Mouse (Mus musculus): ENCODE data around the gene Cacng2. TPM values are rescaled to one million over a fixed set of nuclear protein-coding genes. Genes with fewer than 3 reads are reported as not detected.

The Cacng2 gene
- polyA plus RNA-seq, 1 experiment from 2014 or later, result 0.04 TPM

DNA sequence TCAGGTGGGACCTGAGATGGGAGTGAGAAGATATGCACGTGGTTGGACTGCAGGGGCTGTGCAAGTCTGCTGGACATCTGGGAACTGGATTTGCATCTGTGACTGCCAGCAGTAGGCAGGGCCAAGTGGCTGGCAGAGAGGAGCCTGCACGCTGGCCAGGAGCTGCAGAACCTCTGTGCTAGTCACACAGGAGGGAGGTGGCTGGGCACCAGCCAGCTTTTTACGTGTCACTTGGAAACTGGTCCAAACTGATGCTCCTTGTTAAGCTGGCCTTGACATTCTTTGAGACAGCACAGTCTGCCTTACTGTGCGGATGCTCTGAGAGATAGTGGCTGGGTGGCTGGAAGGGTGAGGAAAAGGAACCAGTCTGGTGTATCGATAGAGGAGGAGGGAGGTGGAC is 131.3 kb downstream of the Cacng2 start:
- no peaks in the 10 kb centered on the region for H3K36me3 ChIP-seq
- H3K4me1 ChIP-seq, result no peaks in the 10 kb centered on the region
- H3K9me3 ChIP-seq, result no peaks in the 10 kb centered on the region
- no peak for ATAC-seq (ENCODE audit: insufficient number of reproducible peaks, low FRiP score, low TSS enrichment, low read depth)
- no peak overlapping the region for H3K9ac ChIP-seq
- H3K4me3 ChIP-seq, result no peak overlapping the region
- 65% methylated on average over 5 of the region's 5 CpGs for WGBS
- H3K27me3 ChIP-seq, result 0 out of 2 replicates have a peak, but pooled peaks cover 3% of the 10 kb centered on the region
- no peak overlapping the region for H3K27ac ChIP-seq
- H3K4me2 ChIP-seq, result no peak overlapping the region

GRCm38 (mm10) chr15:77983391-77983790 is 136.4 kb downstream of the Cacng2 start:
- Histone ChIP-seq H3K27ac (no peak overlapping the region), H3K36me3 (no peaks in the 10 kb centered on the region), H3K9me3 (no peaks in the 10 kb centered on the region), H3K4me3 (no peak overlapping the region), H3K4me2 (no peak overlapping the region), H3K9ac (no peak overlapping the region), H3K4me1 (0 out of 2 replicates have a peak, but pooled peaks cover 2% of the 10 kb centered on the region), H3K27me3 (peaks cover 10% of the 10 kb centered on the region)
- no peak for ATAC-seq (ENCODE audit: insufficient number of reproducible peaks, low FRiP score, low TSS enrichment, low read depth)
- WGBS, result 18% methylated on average over 3 of the region's 3 CpGs

DNA sequence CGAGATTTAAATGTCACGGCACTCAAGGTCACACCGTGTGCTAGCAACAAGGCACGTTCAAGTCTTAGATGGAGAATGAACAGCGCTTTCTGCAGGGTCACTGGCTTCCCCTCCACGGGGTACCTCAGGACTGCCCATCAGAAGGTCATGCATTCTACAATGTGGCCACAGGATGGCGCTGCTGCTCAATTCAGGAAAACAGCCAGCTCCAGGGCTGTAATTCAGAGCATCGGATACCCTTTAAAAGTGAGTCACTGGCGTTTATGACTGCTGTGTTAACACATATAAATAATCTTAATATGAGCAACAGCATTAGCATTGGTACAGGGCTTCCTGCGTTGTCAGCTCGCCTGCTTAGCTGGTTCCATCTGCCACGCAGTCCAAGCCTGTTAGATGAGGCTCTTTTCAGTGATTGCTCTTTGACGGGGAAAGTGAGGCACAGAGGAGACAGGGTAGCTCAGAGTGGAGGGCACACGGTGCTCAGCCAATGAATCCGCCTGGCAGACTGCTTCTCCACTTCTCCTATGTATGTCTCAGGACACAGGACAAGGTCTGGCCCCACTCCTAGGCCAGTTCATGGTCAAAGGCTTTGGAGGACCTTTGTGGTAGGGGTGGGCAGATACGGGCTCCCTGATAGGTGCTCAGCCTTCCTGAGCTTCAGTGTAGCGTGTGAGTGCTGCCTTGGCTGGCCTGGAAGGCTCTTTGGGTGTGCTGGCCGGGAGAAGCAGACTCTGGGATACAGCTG is 137.5 kb downstream of the Cacng2 start:
- Histone ChIP-seq H3K4me2 (no peak overlapping the region), H3K9ac (no peak overlapping the region), H3K27me3 (peaks cover 10% of the 10 kb centered on the region), H3K36me3 (no peaks in the 10 kb centered on the region), H3K9me3 (no peaks in the 10 kb centered on the region), H3K27ac (no peak overlapping the region), H3K4me3 (no peak overlapping the region), H3K4me1 (0 out of 2 replicates have a peak, but pooled peaks cover 2% of the 10 kb centered on the region)
- ATAC-seq (ENCODE audit: insufficient number of reproducible peaks, low FRiP score, low TSS enrichment, low read depth), result no peak
- 26% methylated on average over 18 of the region's 18 CpGs for WGBS

GRCm38 (mm10) chr15:77981181-77981680 is 138.6 kb downstream of the Cacng2 start:
- no peak for ATAC-seq (ENCODE audit: insufficient number of reproducible peaks, low FRiP score, low TSS enrichment, low read depth)
- Histone ChIP-seq H3K9me3 (no peaks in the 10 kb centered on the region), H3K27me3 (peaks cover 10% of the 10 kb centered on the region), H3K36me3 (no peaks in the 10 kb centered on the region), H3K9ac (no peak overlapping the region), H3K27ac (no peak overlapping the region), H3K4me3 (no peak overlapping the region), H3K4me1 (0 out of 2 replicates have a peak, but pooled peaks cover 2% of the 10 kb centered on the region), H3K4me2 (no peak overlapping the region)
- WGBS, result 67% methylated on average over 5 of the region's 5 CpGs

DNA sequence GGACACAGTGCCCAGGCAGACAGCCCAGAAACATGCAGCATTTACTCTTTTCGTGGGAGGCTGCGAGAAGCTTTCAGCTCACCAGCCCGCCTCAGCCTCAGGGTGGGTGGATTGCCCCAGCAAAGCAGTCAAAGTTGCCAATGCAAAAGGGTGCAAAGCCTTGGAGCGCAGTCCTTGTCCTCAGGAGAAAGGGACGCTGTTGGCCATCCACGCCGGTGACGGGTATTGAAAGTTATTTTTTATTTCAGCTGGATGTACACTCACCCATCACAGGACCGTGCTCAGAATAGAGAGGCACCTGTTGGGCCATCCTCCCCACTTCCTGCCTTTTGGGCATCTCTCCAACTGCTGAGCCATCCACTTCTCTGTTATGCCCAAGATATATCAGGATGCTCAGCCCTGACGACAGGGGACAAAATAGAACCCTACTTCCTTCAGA is 140.4 kb downstream of the Cacng2 start:
- H3K27ac ChIP-seq, result no peak overlapping the region
- no peak overlapping the region for H3K4me3 ChIP-seq
- H3K9me3 ChIP-seq, result no peaks in the 10 kb centered on the region
- 81% methylated on average over 10 of the region's 10 CpGs for WGBS
- H3K9ac ChIP-seq, result no peak overlapping the region
- ATAC-seq (ENCODE audit: insufficient number of reproducible peaks, low FRiP score, low TSS enrichment, low read depth), result no peak
- peaks cover 10% of the 10 kb centered on the region for H3K27me3 ChIP-seq
- H3K36me3 ChIP-seq, result no peaks in the 10 kb centered on the region
- 0 out of 2 replicates have a peak, but pooled peaks cover 2% of the 10 kb centered on the region for H3K4me1 ChIP-seq
- no peak overlapping the region for H3K4me2 ChIP-seq

DNA sequence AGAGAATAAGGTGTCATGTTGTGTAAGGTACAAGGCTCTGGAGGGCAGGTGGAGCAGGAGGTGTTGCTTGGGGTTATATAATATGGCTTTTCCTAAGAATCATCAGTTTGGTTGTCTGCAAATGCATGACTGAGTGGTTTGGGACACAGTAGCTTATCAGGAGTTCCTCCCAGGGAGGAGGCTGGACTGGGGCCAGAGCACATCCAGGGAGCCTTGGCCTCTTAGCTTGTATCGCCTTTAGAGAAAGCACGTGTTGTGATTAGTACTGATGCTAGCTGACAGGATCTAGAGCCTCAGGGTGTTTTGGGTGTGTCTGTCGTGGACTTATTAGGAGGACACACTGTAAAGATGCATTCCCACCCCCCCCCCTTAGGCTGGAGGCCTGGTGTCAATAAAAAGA is 142.2 kb downstream of the Cacng2 start:
- Histone ChIP-seq H3K27me3 (peaks cover 7% of the 10 kb centered on the region), H3K4me2 (no peak overlapping the region), H3K9me3 (no peaks in the 10 kb centered on the region), H3K27ac (no peak overlapping the region), H3K4me1 (0 out of 2 replicates have a peak, but pooled peaks cover 2% of the 10 kb centered on the region), H3K4me3 (no peak overlapping the region), H3K9ac (no peak overlapping the region), H3K36me3 (no peaks in the 10 kb centered on the region)
- no peak for ATAC-seq (ENCODE audit: insufficient number of reproducible peaks, low FRiP score, low TSS enrichment, low read depth)
- WGBS, result 50% methylated on average over 3 of the region's 3 CpGs

DNA sequence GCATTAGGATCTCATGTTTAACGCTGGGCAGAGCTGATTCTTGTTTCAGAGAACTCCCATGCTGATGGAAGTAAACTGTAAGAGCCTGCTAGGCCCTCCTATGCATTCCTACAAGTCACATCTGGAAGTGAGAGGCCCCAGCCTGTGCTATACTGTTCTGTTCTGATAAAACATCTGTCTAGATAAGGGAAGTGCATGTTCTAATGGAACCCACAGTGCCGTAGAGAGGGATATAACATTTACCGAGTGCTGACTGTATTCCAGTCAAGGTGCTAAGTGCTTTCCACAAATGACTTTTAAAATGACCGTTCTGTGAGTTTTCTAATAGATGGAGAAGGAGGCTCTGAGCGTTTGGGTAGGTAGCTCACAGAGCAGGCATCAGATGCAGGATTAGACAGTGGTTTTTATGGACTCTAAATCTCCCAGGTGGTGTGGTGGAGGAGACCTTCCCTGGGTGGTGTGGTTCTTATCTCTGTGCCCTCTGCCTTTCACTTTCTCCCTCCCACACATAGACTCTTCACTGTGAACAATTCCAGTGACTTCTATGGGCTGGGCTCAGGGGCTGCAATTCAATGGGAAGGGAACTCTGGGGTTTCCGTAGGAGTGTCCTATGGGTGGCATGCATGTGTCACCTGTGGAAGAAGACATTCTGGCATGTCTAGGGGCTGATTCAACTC is 145.5 kb downstream of the Cacng2 start:
- H3K27ac ChIP-seq, result no peak overlapping the region
- H3K27me3 ChIP-seq, result peaks cover under 1% of the 10 kb centered on the region; the same call in 1 of the 2 replicates
- no peaks in the 10 kb centered on the region for H3K9me3 ChIP-seq
- no peak overlapping the region for H3K9ac ChIP-seq
- ATAC-seq (ENCODE audit: insufficient number of reproducible peaks, low FRiP score, low TSS enrichment, low read depth), result no peak
- H3K4me2 ChIP-seq, result no peak overlapping the region
- no peak overlapping the region for H3K4me3 ChIP-seq
- WGBS, result 63% methylated on average over 6 of the region's 6 CpGs
- peaks cover 6% of the 10 kb centered on the region for H3K4me1 ChIP-seq
- H3K36me3 ChIP-seq, result no peaks in the 10 kb centered on the region

- WGBS, result under 1% methylated on average over 72 of the region's 72 CpGs
- Histone ChIP-seq H3K4me3 (peak within 1 kb of the TSS; percentile 88), H3K27ac (peak within 1 kb of the TSS; percentile 98), H3K27me3 (no peaks in the 10 kb centered on the region), H3K36me3 (peaks cover 35% of the 10 kb centered on the region), H3K4me1 (peaks cover 11% of the 10 kb centered on the region), H3K9ac (peak within 1 kb of the TSS; percentile 97), H3K4me2 (peak within 1 kb of the TSS; percentile 74), H3K9me3 (no peaks in the 10 kb centered on the region)
- ATAC-seq (ENCODE audit: insufficient number of reproducible peaks, low FRiP score, low TSS enrichment, low read depth), result peak; percentile 78
Observed at GRCm38 (mm10) chr15:77970470-77971292, 149.1 kb downstream of the Cacng2 start, which contains the start of gene Eif3d. Gene Eif3d, minus strand, starts transcription at chr15:77970813.

DNA sequence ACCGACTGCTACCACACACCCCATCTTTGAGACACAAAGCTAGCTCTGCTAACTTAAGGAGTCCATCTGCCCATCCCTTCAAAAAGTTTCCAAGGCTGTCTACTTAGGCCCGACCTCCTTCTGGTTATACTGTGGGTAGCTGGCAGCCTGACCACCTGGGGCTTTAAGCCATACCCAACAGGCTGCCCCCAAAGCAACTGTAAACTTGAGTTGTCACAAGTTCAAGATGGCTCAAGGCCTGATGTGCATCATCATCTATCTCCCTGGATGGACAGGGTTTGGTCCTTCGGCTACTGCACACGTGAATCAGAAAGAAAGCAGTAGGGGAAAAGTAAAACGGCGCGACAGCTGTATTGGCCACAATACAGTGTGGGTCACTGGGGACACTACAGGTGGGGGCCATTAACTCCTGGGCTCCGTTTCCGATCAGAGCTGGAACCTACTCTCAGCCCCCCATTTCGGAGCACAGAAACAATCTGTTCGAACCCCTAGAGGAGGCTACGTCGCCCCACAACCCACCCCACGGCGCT is 149.8 kb downstream of the Cacng2 start:
- Histone ChIP-seq H3K27ac (peak overlapping the region; percentile 98), H3K4me3 (peak overlapping the region; percentile 88), H3K9me3 (no peaks in the 10 kb centered on the region), H3K27me3 (no peaks in the 10 kb centered on the region), H3K36me3 (peaks cover 41% of the 10 kb centered on the region), H3K9ac (peak overlapping the region; percentile 97), H3K4me1 (peaks cover 11% of the 10 kb centered on the region), H3K4me2 (peak overlapping the region; percentile 74)
- WGBS, result 2% methylated on average over 15 of the region's 15 CpGs
- no peak; the same call in 1 of the 2 replicates for ATAC-seq (ENCODE audit: insufficient number of reproducible peaks, low FRiP score, low TSS enrichment, low read depth)

DNA sequence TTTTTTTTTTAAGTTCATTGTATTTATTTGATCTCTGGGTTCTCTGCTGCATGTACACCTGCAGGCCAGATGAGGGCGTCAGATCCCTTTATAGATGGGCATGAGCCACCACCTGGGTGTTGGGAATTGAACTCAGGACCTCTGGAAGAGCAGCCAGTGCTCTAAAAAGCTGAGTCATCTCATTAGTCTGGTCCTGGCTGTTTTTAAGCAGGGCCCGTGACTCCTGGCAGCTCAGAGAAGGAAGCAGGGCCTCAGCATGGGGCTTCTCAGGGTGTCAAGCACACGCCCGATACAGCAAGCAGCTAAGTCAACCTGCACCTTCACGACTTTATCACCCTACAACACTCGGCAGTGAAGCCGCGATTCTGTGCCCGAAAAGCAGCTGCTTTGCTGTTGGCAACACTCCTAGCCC is 154.7 kb downstream of the Cacng2 start:
- no peak overlapping the region for H3K4me3 ChIP-seq
- peaks cover 11% of the 10 kb centered on the region for H3K4me1 ChIP-seq
- H3K9me3 ChIP-seq, result no peaks in the 10 kb centered on the region
- 80% methylated on average over 9 of the region's 9 CpGs for WGBS
- no peak overlapping the region for H3K4me2 ChIP-seq
- H3K36me3 ChIP-seq, result peaks cover 90% of the 10 kb centered on the region
- ATAC-seq (ENCODE audit: insufficient number of reproducible peaks, low FRiP score, low TSS enrichment, low read depth), result no peak
- no peaks in the 10 kb centered on the region for H3K27me3 ChIP-seq
- H3K9ac ChIP-seq, result no peak overlapping the region
- H3K27ac ChIP-seq, result no peak overlapping the region

DNA sequence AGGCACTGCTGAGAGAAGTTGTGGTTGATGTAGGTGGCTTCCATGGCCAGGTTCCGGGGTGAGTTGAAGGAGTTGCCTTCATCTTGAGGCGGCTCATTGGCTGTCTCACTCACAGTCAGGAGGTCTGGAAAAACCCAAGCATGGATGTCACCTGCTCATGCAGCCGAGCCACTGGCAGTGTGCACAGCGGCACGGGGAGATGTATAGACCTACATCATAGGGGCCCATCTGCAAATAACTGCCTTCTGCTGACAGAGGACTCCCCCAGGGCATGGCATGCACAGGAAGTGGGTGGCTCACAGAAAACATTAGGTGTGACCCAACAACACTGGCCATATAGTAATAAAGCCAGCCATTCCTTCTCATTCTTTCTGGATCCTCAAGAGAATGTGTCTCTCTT is 157.4 kb downstream of the Cacng2 start:
- Histone ChIP-seq H3K4me1 (0 out of 2 replicates have a peak, but pooled peaks cover 1% of the 10 kb centered on the region), H3K27me3 (no peaks in the 10 kb centered on the region), H3K4me3 (no peak overlapping the region), H3K4me2 (no peak overlapping the region), H3K27ac (no peak overlapping the region), H3K9ac (no peak overlapping the region), H3K36me3 (peaks cover 90% of the 10 kb centered on the region), H3K9me3 (no peaks in the 10 kb centered on the region)
- 94% methylated on average over 5 of the region's 5 CpGs for WGBS
- no peak for ATAC-seq (ENCODE audit: insufficient number of reproducible peaks, low FRiP score, low TSS enrichment, low read depth)
